Mouse (Mus musculus): ENCODE data around the gene Sart1. TPM values are rescaled to one million over a fixed set of nuclear protein-coding genes. Genes with fewer than 3 reads are reported as not detected.

Gene Sart1
- polyA plus RNA-seq, 1 experiment from 2014 or later, result 20.8 TPM

DNA sequence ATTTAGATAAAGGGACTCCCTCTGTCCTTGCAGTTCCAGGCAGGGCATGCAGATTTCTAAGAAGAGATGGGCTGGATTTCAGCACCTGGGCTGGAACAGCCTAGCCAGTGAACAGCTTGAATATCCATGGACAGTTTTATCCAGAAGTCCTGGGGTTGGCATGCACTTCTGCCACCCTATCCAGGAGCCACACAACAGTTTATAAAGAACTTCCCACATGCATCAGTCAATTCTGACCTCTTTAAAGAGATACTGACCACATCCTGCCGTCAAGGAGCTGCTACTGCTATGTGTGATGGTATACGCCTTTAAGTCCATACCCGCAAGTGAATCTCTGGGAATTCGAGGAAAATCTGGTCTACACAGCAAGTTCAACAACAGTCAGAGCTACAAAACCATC, 40.7 kb upstream of the Sart1 start:
- no peak for TF ChIP-seq CTCF (IDR thresholded peaks at IDR 0.05; ENCODE audit: low read depth)
- no peak for ATAC-seq
- whole genome bisulfite sequencing (ENCODE audit: insufficient replicate concordance), result 84% methylated on average over 4 of the region's 4 CpGs
- Histone ChIP-seq H3K4me3 (ENCODE audit: low read depth, low read length) (no peak overlapping the region), H3K27ac (ENCODE audit: low read depth) (no peak overlapping the region), H3K4me1 (ENCODE audit: insufficient read depth) (peaks cover 21% of the 10 kb centered on the region), H3K4me2 (ENCODE audit: low read depth, low read length) (no peak overlapping the region), H3K27me3 (ENCODE audit: insufficient read depth, low read length) (no peaks in the 10 kb centered on the region), H3K9me3 (ENCODE audit: low read length) (no peaks in the 10 kb centered on the region), H3K9ac (replicated peaks) (no peak overlapping the region), H3K36me3 (replicated peaks; ENCODE audit: insufficient read depth, low read length) (peaks cover 8% of the 10 kb centered on the region; the same call in 1 of the 2 replicates)
- no peak for DNase-seq

DNA sequence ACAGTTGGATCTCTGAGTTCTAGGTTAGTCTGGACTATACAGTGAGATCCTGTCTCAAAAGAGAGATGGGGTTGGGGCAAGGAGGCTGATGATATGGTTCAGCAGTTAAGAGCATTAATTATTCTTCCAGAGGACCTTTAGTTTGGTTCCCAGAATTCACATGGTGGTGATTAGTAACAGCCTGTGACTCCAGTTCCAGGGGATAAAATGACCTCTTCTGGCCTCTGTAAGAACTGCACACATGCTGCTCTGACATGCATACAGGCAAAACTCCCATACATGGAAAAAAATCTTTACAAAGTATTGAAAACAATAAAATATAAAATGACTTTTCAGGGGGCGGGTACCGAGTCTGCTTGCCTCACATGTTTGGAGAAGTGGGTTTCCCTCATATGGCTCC, 39.6 kb upstream of the Sart1 start:
- ATAC-seq (no peak), DNase-seq (peak; percentile 33)
- Histone ChIP-seq H3K36me3 (replicated peaks; ENCODE audit: insufficient read depth, low read length) (peaks cover 8% of the 10 kb centered on the region), H3K27ac (ENCODE audit: low read depth) (no peak overlapping the region), H3K27me3 (ENCODE audit: insufficient read depth, low read length) (no peaks in the 10 kb centered on the region), H3K9ac (replicated peaks) (no peak overlapping the region), H3K9me3 (ENCODE audit: low read length) (no peaks in the 10 kb centered on the region), H3K4me2 (ENCODE audit: low read depth, low read length) (no peak overlapping the region), H3K4me1 (ENCODE audit: insufficient read depth) (peaks cover 22% of the 10 kb centered on the region), H3K4me3 (ENCODE audit: low read depth, low read length) (no peak overlapping the region)
- 83% methylated on average over 2 of the region's 2 CpGs for WGBS (ENCODE audit: insufficient replicate concordance)
- TF ChIP-seq EP300 (IDR thresholded peaks at IDR 0.05; ENCODE audit: low read depth) (no peak), CTCF (IDR thresholded peaks at IDR 0.05; ENCODE audit: low read depth) (peak; percentile 68)

GRCm38 (mm10) chr19:5426640-5427290, 38.3 kb upstream of the Sart1 start:
- Histone ChIP-seq H3K4me2 (ENCODE audit: low read depth, low read length) (peak overlapping the region; percentile 97; the same call in 1 of the 2 replicates), H3K4me3 (ENCODE audit: low read depth, low read length) (no peak overlapping the region)
- no peak for ATAC-seq

DNA sequence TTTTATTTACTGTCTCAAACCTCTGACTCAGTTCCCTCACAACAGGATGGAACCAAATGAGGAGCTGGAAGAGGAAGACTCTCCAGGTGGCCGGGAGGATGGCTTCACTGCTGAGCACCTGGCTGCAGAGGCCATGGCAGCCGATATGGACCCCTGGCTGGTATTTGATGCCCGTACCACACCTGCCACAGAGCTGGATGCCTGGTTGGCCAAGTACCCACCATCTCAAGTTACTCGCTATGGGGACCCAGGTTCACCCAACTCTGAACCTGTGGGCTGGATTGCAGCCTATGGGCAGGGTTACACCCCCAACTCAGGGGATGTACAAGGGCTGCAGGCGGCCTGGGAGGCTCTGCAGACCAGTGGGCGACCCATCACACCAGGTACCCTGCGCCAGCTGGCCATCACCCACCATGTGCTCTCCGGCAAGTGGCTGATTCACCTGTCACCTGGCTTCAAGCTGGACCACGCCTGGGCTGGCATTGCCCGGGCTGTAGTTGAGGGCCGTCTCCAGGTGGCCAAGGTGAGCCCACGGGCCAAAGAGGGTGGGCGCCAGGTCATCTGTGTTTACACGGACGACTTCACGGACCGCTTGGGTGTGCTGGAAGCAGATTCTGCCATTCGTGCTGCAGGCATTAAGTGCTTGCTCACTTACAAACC, 37.5 kb upstream of the Sart1 start:
- no peaks in the 10 kb centered on the region for H3K9me3 ChIP-seq (ENCODE audit: low read length)
- H3K4me3 ChIP-seq (ENCODE audit: low read depth, low read length), result peak overlapping the region; percentile 93
- 86% methylated on average over 18 of the region's 18 CpGs for WGBS (ENCODE audit: insufficient replicate concordance)
- DNase-seq, result no peak
- peak overlapping the region; percentile 94 for H3K9ac ChIP-seq (replicated peaks)
- H3K27ac ChIP-seq (ENCODE audit: low read depth), result peak overlapping the region; percentile 84; the same call in 1 of the 2 replicates
- peaks cover 22% of the 10 kb centered on the region for H3K4me1 ChIP-seq (ENCODE audit: insufficient read depth)
- H3K27me3 ChIP-seq (ENCODE audit: insufficient read depth, low read length), result no peaks in the 10 kb centered on the region
- peak overlapping the region; percentile 97 for H3K4me2 ChIP-seq (ENCODE audit: low read depth, low read length)
- no peak for TF ChIP-seq CTCF (IDR thresholded peaks at IDR 0.05; ENCODE audit: low read depth)
- TF ChIP-seq EP300 (IDR thresholded peaks at IDR 0.05; ENCODE audit: low read depth), result no peak
- ATAC-seq, result no peak
- H3K36me3 ChIP-seq (replicated peaks; ENCODE audit: insufficient read depth, low read length), result peaks cover 28% of the 10 kb centered on the region

More at GRCm38 (mm10) chr19:5426640-5427290, 38.3 kb upstream of the Sart1 start:
- no peaks in the 10 kb centered on the region for H3K27me3 ChIP-seq (ENCODE audit: insufficient read depth, low read length)
- no peak for DNase-seq
- H3K9ac ChIP-seq (replicated peaks), result no peak overlapping the region
- peaks cover 22% of the 10 kb centered on the region for H3K36me3 ChIP-seq (replicated peaks; ENCODE audit: insufficient read depth, low read length)
- H3K27ac ChIP-seq (ENCODE audit: low read depth), result no peak overlapping the region
- WGBS (ENCODE audit: insufficient replicate concordance), result 83% methylated on average over 13 of the region's 13 CpGs
- TF ChIP-seq EP300 (IDR thresholded peaks at IDR 0.05; ENCODE audit: low read depth) (no peak), CTCF (IDR thresholded peaks at IDR 0.05; ENCODE audit: low read depth) (no peak)
- H3K9me3 ChIP-seq (ENCODE audit: low read length), result no peaks in the 10 kb centered on the region
- H3K4me1 ChIP-seq (ENCODE audit: insufficient read depth), result peaks cover 22% of the 10 kb centered on the region

- Histone ChIP-seq H3K4me2 (ENCODE audit: low read depth, low read length) (peak within 1 kb of the TSS; percentile 97), H3K9me3 (ENCODE audit: low read length) (no peaks in the 10 kb centered on the region), H3K27ac (ENCODE audit: low read depth) (peak within 1 kb of the TSS; percentile 92), H3K27me3 (ENCODE audit: insufficient read depth, low read length) (no peaks in the 10 kb centered on the region), H3K4me3 (ENCODE audit: low read depth, low read length) (peak within 1 kb of the TSS; percentile 93), H3K36me3 (replicated peaks; ENCODE audit: insufficient read depth, low read length) (peaks cover 31% of the 10 kb centered on the region), H3K4me1 (ENCODE audit: insufficient read depth) (peaks cover 22% of the 10 kb centered on the region), H3K9ac (replicated peaks) (peak within 1 kb of the TSS; percentile 94)
- WGBS (ENCODE audit: insufficient replicate concordance), result 2% methylated on average over 78 of the region's 87 CpGs
- DNase-seq (peak; percentile 99), ATAC-seq (peak; percentile 86)
- no peak for TF ChIP-seq CTCF (IDR thresholded peaks at IDR 0.05; ENCODE audit: low read depth)
- no peak for TF ChIP-seq EP300 (IDR thresholded peaks at IDR 0.05; ENCODE audit: low read depth)
Observed at GRCm38 (mm10) chr19:5424782-5425741, 36.6 kb upstream of the Sart1 start, which contains the start of the genes Drap1 and AI837181. Gene Drap1 (minus strand): TSS chr19:5424979. Gene AI837181 (plus strand): TSS chr19:5425144.
